Mouse (Mus musculus) C2C12 (cell line): Measurements from ENCODE around the gene Nfic.

Source experiments
- CTCF ChIP-seq: IDR thresholded peaks from one replicate; pipeline ENCODE4 v1.5.1; 2011; ENCODE audit not compliant: control insufficient read depth, insufficient read depth, insufficient read length
- USF1 ChIP-seq: IDR thresholded peaks from one replicate; pipeline ENCODE4 v1.6.1; 2011; ENCODE audit warnings: low read depth, mild to moderate bottlenecking, control low read depth, moderate library complexity

DNA sequence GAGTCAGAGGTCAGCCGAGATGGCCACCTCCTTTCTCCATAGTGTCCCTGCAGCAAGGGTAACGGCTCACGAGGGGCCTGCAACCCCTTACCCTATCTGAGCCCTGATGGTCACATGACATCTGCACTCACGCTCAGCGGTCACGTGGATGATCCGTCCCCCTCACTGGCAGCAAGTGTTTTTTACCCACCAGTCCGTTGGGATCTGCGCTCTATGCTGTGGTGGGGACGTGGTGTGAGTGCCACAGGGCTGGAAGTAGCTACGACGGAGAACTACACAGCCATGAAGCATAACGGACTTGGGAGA, 47.1 kb downstream of the Nfic start:
- TF ChIP-seq CTCF (no peak), USF1 (no peak)
